Mouse (Mus musculus): ENCODE measurements around the gene Spsb1.

GRCm38 (mm10) chr4:149860393-149860792 is 94.5 kb downstream of the Spsb1 start:
- TF ChIP-seq GATA1 (IDR thresholded peaks at IDR 0.05; ENCODE audit: borderline replicate concordance, low read length) (no peak), FLI1 (IDR thresholded peaks at IDR 0.05; ENCODE audit: low read length) (no peak)
